Mouse (Mus musculus) central nervous system, embryonic 11.5 days (tissue): ENCODE data around the gene Olfr869. TPM values are rescaled to one million over a fixed set of nuclear protein-coding genes. Genes with fewer than 3 reads are reported as not detected.

ENCODE experiments used
- polyA plus RNA-seq: library from polyadenylated mRNA; depleted of rRNA; stranded (reverse); fragments of >200 nt; gene quantifications from 2 replicates; pipeline ENCODE4 v1.2.3, GENCODE M21; 2012; rRNA removed

The Olfr869 gene
- not detected in 2 replicates for polyA plus RNA-seq

GRCm38 (mm10) chr9:20128709-20129108, at the start of gene Olfr869:
Olfr869 (plus strand) TSS chr9:20129009.

GRCm38 (mm10) chr9:20098326-20098725, 30.5 kb upstream of the Olfr869 start, which contains the start of gene Olfr868:
Olfr868 (plus strand) TSS chr9:20098626.

GRCm38 (mm10) chr9:20173957-20174356, 45.1 kb downstream of the Olfr869 start, which contains the start of gene Olfr870:
Olfr870 (minus strand) TSS chr9:20174057.

Other genes starting within 250 kb of the Olfr869 start
- not detected in 2 replicates for gene Olfr862, start 241.0 kb upstream of the Olfr869 start, polyA plus RNA-seq
- gene Olfr77, start 212.1 kb upstream of the Olfr869 start, polyA plus RNA-seq: not detected in 2 replicates
- not detected in 2 replicates for gene Olfr866, start 101.0 kb upstream of the Olfr869 start, polyA plus RNA-seq
- gene Olfr867, start 71.4 kb upstream of the Olfr869 start, polyA plus RNA-seq: not detected in 2 replicates
- gene Olfr868, start 30.4 kb upstream of the Olfr869 start, polyA plus RNA-seq: not detected in 2 replicates
- not detected in 2 replicates for gene Olfr870, start 45.0 kb downstream of the Olfr869 start, polyA plus RNA-seq
- gene Olfr871, start 83.2 kb downstream of the Olfr869 start, polyA plus RNA-seq: not detected in 2 replicates
- gene Olfr872, start 108.1 kb downstream of the Olfr869 start, polyA plus RNA-seq: not detected in 2 replicates
- not detected in 2 replicates for gene Olfr39, start 153.3 kb downstream of the Olfr869 start, polyA plus RNA-seq
- gene Olfr873, start 169.5 kb downstream of the Olfr869 start, polyA plus RNA-seq: not detected in 2 replicates
- 0.02 TPM in 1 of 2 replicates, not detected in the other for gene Olfr18, start 207.1 kb downstream of the Olfr869 start, polyA plus RNA-seq